Mouse (Mus musculus) WW6 (cell line): ENCODE results near the gene Nos1.
"Not testable (repeated sequence)": the region's sequence is repeated elsewhere in the genome, so short reads cannot be mapped to it uniquely, and the experiment has no call there.

Experiments
- DNase-seq: peaks from one replicate; pipeline ENCODE4 v3.0.0-alpha.2; 2013; ENCODE audit warnings: low read depth, low spot score

The Nos1 gene

GRCm38 (mm10) chr5:117839501-117839900 lies 58.7 kb downstream of the Nos1 start:
- DNase-seq: no peak

- no peak for DNase-seq
Observed at GRCm38 (mm10) chr5:117840203-117840602, 59.4 kb downstream of the Nos1 start.

DNA sequence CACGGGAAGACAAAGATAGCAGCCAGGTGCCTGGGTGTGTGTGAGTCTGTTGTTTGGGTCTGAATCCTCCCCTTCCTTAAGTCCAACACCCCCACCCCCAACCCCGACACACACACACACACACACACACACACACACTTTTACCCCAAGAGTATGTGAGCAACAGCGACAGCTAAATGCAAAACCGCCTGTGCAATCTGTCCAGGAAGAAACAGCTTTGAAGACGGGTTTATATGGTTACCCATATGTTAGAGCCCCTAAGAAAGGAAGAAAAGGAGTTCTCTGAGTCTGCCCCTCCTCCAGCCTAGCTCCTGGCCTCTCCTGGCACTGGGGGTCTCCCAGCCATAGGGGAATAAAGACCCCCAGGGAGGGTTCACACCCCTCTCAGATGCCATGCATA lies 60.2 kb downstream of the Nos1 start:
- no peak for DNase-seq

- DNase-seq: peak; percentile 40
Observed at GRCm38 (mm10) chr5:117841651-117842347, 61.0 kb downstream of the Nos1 start.

GRCm38 (mm10) chr5:117842699-117843098 lies 61.9 kb downstream of the Nos1 start:
- DNase-seq: no peak

GRCm38 (mm10) chr5:117844611-117845010 lies 63.8 kb downstream of the Nos1 start:
- DNase-seq: no peak

- DNase-seq: no peak
Observed at GRCm38 (mm10) chr5:117850474-117850873, 69.6 kb downstream of the Nos1 start.

GRCm38 (mm10) chr5:117853741-117854140 lies 72.9 kb downstream of the Nos1 start:
- no peak for DNase-seq

DNA sequence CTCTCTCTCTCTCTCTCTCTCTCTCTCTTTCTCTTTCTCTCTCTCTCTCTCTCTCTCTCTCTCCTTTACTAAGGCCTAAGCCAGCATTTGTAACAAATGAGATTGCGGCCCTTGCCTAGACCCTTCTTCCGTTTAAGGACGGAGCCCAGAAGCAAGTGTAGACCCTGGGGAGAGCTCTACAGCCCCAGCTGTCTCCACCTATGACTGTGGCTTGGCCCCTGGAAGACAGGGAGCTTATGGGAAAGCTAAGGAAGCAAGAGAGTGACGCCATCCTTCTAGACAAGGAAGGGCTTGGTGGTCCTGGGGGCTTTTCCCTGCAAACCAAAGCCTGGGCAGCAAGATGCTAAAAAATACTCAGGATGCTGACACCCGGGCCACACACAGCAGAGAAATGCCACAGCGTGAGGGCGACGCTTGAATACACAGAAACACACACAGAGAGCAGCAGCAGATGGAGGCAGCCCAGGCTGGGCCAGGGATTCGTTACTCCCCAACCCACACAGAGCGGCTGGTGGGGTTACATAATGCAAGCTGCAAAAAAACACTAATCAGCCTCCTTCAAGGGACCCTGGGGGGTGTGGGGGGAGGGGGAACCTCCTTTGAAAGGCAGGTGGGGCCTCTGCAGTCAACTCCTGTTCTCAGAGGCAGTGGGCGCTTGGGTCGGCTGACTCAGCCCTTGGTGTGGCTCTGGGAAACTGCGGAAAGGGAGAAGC lies 83.9 kb downstream of the Nos1 start:
- no peak for DNase-seq

DNA sequence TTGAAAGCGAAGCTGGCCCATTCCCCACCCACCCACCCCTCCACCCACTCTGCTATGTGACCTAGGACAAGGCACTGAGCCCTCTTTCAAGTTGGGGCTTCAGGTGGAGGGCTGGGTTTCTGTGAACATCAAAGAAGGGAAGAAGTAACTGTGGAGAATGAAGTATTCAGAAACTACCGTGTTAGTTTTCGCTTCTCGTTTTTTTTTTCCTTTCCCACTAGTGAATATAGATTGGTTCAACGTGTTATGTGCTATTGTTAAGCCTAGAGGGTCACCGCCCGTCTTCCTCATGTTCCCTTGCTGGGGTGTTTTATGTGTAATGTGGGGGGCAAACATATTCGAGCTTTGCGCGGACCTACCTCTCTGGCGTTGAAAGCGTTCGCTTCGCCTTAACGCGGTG lies 85.0 kb downstream of the Nos1 start:
- no peak for DNase-seq

DNA sequence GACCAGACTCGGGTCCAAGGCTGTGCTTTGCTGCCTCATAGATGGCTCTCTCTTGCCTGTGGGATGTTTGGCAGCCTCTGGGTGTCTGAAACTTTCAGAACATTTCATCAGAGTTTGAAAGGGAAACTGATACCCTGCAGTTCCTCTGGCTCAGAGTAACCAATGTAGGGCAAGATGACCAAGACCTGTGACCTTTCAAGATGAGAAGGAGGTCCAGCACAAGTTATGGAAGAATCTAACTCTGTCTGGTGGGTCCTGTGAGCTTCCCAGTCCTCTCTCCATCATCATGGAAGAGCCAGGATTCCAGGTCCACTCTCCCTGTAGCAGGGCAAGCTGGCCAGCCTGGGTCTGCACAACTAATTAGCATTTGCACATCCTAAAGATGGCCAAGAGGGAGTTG lies 90.8 kb downstream of the Nos1 start:
- no peak for DNase-seq

- no peak for DNase-seq
Observed at GRCm38 (mm10) chr5:117873807-117874206, 93.0 kb downstream of the Nos1 start.

- no peak for DNase-seq
Observed at GRCm38 (mm10) chr5:117874236-117874635, 93.4 kb downstream of the Nos1 start.

- no peak for DNase-seq
Observed at GRCm38 (mm10) chr5:117879136-117879535, 98.3 kb downstream of the Nos1 start.

DNA sequence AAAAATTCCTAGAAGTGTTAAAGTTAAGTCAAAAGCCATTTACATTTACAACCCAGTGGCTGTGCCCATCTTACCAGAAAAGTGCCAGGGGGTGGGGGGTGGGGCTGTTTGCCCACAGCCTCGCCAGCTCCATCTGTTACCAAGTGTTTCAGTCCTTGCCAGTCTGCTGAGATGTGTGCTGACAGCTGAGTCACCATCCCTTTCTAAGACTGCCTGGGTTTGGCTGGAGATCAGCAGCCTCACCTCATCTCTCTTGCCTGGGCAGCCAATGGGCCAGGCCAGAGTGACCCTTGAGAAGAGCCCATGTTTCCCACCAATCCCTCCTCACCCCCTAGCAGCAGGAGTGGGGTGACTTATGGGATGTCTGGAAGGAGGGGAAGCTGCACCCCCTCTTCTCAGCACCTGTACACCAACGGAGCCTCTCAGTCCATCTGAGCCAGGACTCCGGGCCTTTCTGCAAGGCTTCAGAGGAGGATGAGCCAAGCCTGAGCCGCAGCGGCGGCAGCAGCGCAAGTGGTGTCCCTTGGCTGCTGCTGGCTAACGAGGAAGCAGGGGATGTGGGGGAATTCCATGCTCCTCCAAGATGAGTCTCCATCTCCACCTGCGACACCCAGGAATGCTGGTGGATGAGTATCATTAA lies 100.2 kb downstream of the Nos1 start:
- no peak for DNase-seq

DNA sequence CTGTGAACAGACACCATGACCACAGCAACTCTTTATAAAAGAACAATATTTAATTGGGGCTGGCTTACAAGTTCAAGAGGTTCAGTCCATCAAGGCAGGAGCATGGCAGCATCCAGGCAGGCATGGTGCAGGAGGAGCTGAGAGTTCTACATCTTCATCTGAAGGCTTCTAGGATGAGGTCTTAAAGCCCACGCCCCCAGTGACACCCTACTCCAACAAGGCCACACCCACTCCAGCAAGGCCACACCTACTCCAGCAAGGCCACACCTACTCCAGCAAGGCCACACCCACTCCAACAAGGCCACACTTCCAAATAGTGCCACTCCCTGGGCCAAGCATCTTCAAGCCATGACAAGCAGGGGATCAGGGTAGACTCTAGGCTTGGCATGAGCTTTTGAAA lies 101.6 kb downstream of the Nos1 start:
- not testable (repeated sequence) for DNase-seq

GRCm38 (mm10) chr5:117884991-117885390 lies 104.2 kb downstream of the Nos1 start:
- no peak for DNase-seq

DNA sequence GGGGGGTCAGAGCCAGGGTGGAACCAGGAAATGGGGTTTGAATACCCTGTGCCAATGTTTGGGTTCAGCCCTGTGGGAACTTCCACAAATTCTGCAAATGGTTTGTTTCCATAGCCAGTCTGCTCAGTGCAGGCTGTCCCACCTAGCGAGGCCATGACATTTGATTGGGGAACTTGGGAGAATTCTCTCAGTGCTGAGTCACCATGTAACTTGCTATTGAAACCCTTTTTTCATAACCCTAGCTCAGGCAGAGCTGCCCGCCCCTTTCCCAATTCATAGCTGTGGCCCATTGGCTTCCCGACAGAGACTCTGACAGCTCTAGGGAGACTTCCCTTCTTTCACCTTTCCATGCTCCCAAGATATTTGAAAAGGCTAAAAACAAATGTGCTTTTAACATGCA lies 107.3 kb downstream of the Nos1 start:
- no peak for DNase-seq

- DNase-seq: no peak
Observed at GRCm38 (mm10) chr5:117888946-117889345, 108.1 kb downstream of the Nos1 start.

DNA sequence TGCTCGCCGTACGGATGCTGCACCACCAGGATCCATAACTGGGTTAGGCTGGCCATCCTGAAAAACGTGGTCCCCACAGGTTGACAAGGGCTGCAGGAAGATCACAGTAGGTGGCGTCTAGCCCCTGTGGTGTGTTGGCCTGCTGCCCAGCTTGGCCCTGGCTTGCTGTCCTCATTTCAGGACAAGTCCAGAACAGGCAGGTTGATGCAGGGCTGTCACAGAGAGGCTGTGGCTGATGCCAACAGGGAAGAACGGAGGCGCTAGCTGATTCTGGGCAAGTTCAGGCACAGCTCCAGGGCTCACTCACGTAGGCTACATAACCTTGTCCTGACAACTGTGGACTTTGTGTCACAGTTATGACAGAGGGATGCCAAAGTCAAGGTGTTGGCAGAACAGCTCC lies 108.7 kb downstream of the Nos1 start:
- DNase-seq: no peak

- DNase-seq: no peak
Observed at GRCm38 (mm10) chr5:117890871-117891270, 110.0 kb downstream of the Nos1 start.

GRCm38 (mm10) chr5:117891545-117891944 lies 110.7 kb downstream of the Nos1 start:
- no peak for DNase-seq

GRCm38 (mm10) chr5:117894050-117894449 lies 113.2 kb downstream of the Nos1 start:
- no peak for DNase-seq
